Mouse (Mus musculus) brain, embryonic 14.5 days (tissue): ENCODE data around the gene Dlgap1.

Experiments used
- CTCF ChIP-seq: fragments of 200-500 bp; IDR thresholded peaks from 2 replicates; pipeline ENCODE4 v1.5.1; 2012; ENCODE audit warnings: inconsistent platforms, mild to moderate bottlenecking, moderate library complexity, borderline replicate concordance; ENCODE audit not compliant: insufficient read depth, insufficient read length; ENCODE audit errors: extremely low read depth
- POLR2A ChIP-seq: fragments of 200-500 bp; IDR thresholded peaks from 2 replicates; pipeline ENCODE4 v1.6.1; 2012; ENCODE audit warnings: mild to moderate bottlenecking, inconsistent platforms, borderline replicate concordance; ENCODE audit not compliant: poor library complexity, insufficient read depth, insufficient read length, severe bottlenecking; ENCODE audit errors: extremely low read depth

DNA sequence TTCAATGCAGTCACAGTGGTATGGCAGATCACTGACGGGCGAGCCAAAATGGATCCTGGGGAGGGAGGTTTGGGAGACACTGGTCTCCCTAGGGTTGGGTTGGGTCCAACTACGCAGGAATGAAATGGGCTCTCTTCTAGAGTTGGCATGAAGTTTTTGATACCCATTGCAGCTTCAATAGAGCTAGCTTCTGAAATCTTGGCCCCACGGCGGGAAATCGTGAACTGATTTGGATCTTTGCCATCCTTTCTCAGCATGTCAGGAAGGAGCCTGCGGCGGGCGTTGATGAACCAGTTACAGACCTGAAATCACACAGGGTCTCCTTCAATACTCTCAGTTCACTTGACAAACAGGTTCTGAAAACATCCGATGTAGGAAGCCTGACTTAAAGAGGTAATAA is 876.1 kb downstream of the Dlgap1 start:
- TF ChIP-seq CTCF, result no peak
- TF ChIP-seq POLR2A, result no peak
